Mouse (Mus musculus) hindbrain, embryonic 10.5 days (tissue): ENCODE results near the gene Mcoln3. TPM values are rescaled to one million over a fixed set of nuclear protein-coding genes. Genes with fewer than 3 reads are reported as not detected.

Experiments used
- DNase-seq: peaks from one replicate; pipeline ENCODE4 v3.0.0-alpha.2; 2017; ENCODE audit warnings: low spot score
- H3K27ac ChIP-seq: fragments of 300-500 bp; sonication (generic); 2 replicates; pipeline ENCODE4 v1.5.1; 2016; ENCODE audit warnings: mild to moderate bottlenecking, moderate library complexity
- H3K27me3 ChIP-seq: fragments of 300-500 bp; sonication (generic); 2 replicates; pipeline ENCODE4 v1.6.1; 2016; ENCODE audit warnings: mild to moderate bottlenecking; ENCODE audit not compliant: poor library complexity, insufficient read depth, severe bottlenecking
- H3K36me3 ChIP-seq: fragments of 300-500 bp; sonication (generic); 2 replicates; pipeline ENCODE4 v1.6.1; 2016; ENCODE audit warnings: mild to moderate bottlenecking, moderate library complexity
- H3K4me1 ChIP-seq: fragments of 300-500 bp; sonication (generic); replicated peaks from 2 replicates; pipeline ENCODE4 v1.6.1; 2016; ENCODE audit warnings: mild to moderate bottlenecking
- H3K4me3 ChIP-seq: fragments of 300-500 bp; sonication (generic); 2 replicates; pipeline ENCODE4 v1.5.1; 2016; ENCODE audit warnings: mild to moderate bottlenecking, moderate library complexity
- H3K9me3 ChIP-seq: fragments of 300-500 bp; sonication (generic); 2 replicates; pipeline ENCODE4 v1.6.1; 2016; ENCODE audit warnings: mild to moderate bottlenecking, moderate library complexity
- WGBS: fragments of 180-500 bp; shearing (Covaris S2); methylation state at CpG from one replicate; pipeline ENCODE4 v1.1.7; 2016; 5-methylcytosine and 5-hydroxymethylcytosine counted together
- polyA plus RNA-seq: library from polyadenylated mRNA; unstranded; fragments of >200 nt; fragmentation: Nextera tagmentation; extraction: Ambion mirVana; gene quantifications from 2 replicates; pipeline ENCODE4 v1.2.1, GENCODE M21; 2016

Mcoln3 gene
- polyA plus RNA-seq, 1 experiment from 2014 or later, result 4.9 TPM

DNA sequence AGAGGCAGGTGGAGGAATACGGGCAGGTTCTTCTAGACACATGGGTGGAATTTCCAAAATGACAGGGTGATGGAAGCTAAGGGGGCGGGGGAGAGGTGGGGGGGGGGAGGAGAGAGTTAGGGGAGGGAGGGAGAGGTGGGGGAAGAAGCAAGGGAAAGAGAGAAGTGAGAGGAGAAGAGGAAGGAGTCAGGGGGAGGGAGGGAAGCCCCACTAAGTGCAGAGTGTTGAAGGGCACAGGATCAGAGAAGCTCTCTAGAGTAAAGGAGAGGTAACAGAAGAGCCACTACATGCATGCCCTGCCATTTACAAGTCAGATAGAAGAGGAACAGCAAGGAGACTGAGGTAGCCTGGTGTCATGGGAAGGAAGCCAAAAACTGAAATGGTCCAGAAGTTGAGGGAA, 39.6 kb downstream of the Mcoln3 start:
- no peak for DNase-seq
- Histone ChIP-seq H3K4me1 (peaks cover 8% of the 10 kb centered on the region), H3K27me3 (peaks cover 12% of the 10 kb centered on the region), H3K4me3 (no peak overlapping the region), H3K36me3 (no peaks in the 10 kb centered on the region), H3K9me3 (no peaks in the 10 kb centered on the region), H3K27ac (no peak overlapping the region)
- WGBS, result 90% methylated on average over 2 of the region's 2 CpGs

DNA sequence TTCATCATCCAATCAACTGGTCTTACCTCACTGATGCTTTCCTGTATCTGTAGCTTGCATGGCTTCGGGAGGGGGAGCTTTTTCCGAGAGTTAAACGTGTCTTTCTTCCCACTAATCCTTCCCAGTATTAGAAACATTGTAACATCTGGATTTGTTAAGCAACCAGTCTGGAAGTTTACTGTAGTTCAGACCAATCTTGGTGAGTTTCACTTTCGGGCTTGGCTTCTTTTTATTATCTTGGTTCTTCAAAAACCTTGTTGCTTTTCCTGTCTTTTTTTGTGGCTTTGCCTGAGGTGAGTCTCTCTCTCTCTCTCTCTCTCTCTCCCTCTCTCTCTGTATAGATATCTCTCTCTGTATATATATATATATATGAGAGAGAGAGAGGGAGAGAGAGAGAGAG, 40.8 kb downstream of the Mcoln3 start:
- H3K27me3 ChIP-seq, result peaks cover under 1% of the 10 kb centered on the region; the same call in 1 of the 2 replicates
- WGBS, result 84% methylated on average over 4 of the region's 4 CpGs
- peaks cover 8% of the 10 kb centered on the region for H3K4me1 ChIP-seq
- no peak overlapping the region for H3K4me3 ChIP-seq
- no peak overlapping the region for H3K27ac ChIP-seq
- no peaks in the 10 kb centered on the region for H3K9me3 ChIP-seq
- no peaks in the 10 kb centered on the region for H3K36me3 ChIP-seq
- DNase-seq, result no peak

DNA sequence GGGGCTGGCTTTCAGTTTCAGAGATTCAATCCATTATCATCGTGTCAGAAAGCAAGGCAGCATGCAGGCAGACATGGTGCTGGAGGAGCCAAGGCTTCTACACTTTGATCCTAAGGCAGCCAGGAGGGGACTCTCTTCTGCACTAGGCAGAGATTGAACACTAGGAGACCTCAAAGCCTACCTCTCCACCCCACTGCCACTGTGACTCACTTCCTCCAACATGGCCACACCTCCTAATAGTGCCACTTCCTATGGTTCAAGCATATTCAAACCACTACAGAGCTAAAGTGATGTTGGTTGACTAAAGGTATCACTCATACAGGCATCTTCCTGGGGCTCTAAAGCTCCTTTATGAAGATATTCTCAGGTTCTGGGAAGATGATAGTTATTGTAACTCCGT, 42.1 kb downstream of the Mcoln3 start:
- H3K36me3 ChIP-seq, result no peaks in the 10 kb centered on the region
- WGBS, result 89% methylated on average over 2 of the region's 2 CpGs
- no peaks in the 10 kb centered on the region for H3K4me1 ChIP-seq
- H3K27me3 ChIP-seq, result no peaks in the 10 kb centered on the region
- no peak overlapping the region for H3K4me3 ChIP-seq
- no peak for DNase-seq
- no peak overlapping the region for H3K27ac ChIP-seq
- no peaks in the 10 kb centered on the region for H3K9me3 ChIP-seq

DNA sequence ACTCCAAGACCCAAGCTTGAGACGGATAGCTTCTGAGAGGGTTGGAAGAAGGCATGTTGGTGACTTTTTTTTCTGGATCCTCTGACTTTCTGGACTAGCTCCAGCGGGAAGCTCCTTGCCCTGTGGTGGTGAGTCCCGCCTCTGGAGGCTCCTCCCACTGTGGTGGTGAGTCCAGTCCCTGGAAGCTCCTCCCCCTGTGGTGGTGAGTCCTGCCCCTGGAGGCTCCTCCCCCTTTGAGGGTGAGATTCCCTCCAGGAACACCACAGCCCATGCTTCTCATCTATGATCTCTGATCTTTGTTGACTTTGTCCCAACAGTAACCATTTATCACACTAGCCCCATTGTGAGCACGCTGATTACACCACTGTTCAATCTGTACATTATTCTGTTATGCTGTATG, 44.9 kb downstream of the Mcoln3 start:
- H3K4me1 ChIP-seq, result peaks cover 5% of the 10 kb centered on the region; the same call in 1 of the 2 replicates
- no peak overlapping the region for H3K4me3 ChIP-seq
- no peak for DNase-seq
- no peaks in the 10 kb centered on the region for H3K36me3 ChIP-seq
- H3K27me3 ChIP-seq, result no peaks in the 10 kb centered on the region
- H3K9me3 ChIP-seq, result no peaks in the 10 kb centered on the region
- H3K27ac ChIP-seq, result no peak overlapping the region
- 79% methylated on average over 4 of the region's 4 CpGs for WGBS

DNA sequence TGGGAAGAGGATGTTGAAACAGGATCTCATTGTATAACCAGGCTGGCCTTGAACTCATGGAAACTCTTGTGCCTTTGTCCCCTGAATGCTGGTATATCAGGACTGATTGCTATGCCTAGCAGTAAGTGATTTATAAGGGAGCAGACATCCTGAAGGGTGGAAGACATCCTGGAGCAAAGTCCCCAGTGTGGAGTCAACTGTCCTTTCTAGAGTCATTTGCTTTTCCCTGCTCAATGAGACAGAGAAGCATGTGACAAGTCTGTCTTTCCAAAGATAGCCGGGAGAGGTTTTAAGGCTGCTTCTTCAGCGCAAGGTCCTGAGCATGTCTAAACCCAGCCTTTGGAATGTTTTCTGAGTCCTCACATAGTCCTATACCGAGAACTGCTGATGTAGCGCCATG, 52.1 kb downstream of the Mcoln3 start:
- H3K4me3 ChIP-seq, result no peak overlapping the region
- no peak for DNase-seq
- no peak overlapping the region for H3K27ac ChIP-seq
- no peaks in the 10 kb centered on the region for H3K9me3 ChIP-seq
- no peaks in the 10 kb centered on the region for H3K27me3 ChIP-seq
- peaks cover 5% of the 10 kb centered on the region; the same call in 1 of the 2 replicates for H3K4me1 ChIP-seq
- WGBS, result 87% methylated on average over 4 of the region's 4 CpGs
- no peaks in the 10 kb centered on the region for H3K36me3 ChIP-seq

DNA sequence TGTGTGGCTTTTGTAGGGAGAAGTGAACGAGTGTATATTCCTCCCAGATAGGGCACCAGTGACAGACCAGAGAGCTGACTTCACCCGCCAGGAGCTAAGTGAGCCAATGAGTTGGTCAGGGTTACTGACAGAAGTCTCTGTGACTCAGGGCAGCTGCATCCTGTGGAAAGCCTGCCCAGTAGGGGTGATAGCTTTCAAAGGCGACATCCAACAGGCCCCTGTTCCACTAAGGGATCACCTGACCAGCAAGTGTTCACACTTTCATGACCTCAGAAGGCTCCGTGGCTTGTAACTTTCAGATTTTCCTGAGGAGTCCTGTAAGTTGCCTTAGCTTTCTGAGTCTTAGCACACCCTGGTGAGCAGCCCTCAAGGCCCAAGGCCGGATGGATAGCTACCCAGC, 55.8 kb downstream of the Mcoln3 start:
- no peaks in the 10 kb centered on the region for H3K36me3 ChIP-seq
- no peak overlapping the region for H3K4me3 ChIP-seq
- H3K27me3 ChIP-seq, result no peaks in the 10 kb centered on the region
- 81% methylated on average over 5 of the region's 5 CpGs for WGBS
- no peak overlapping the region for H3K27ac ChIP-seq
- 0 out of 2 replicates have a peak, but pooled peaks cover under 1% of the 10 kb centered on the region for H3K4me1 ChIP-seq
- H3K9me3 ChIP-seq, result no peaks in the 10 kb centered on the region
- DNase-seq, result no peak

DNA sequence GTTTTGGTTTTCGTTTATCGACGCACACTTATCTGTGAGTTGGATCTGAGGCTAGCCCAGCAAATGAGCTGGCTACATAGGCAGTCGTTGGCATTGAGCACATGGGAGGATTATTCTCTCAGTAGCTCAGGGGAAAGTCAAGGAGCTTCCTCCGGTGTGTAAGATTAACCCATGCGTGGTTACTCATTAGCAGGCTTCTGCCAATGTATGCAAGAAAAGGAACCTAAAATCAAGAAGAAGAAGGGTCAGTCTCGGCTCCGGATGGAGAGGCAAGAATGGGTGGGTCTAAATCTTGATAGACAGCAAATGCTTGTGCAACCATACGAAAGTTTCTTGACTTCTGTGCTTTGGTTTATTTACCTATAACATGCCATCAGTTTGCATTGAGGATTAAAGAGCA, 57.0 kb downstream of the Mcoln3 start:
- no peaks in the 10 kb centered on the region for H3K27me3 ChIP-seq
- no peaks in the 10 kb centered on the region for H3K9me3 ChIP-seq
- H3K4me1 ChIP-seq, result peaks cover 7% of the 10 kb centered on the region
- DNase-seq, result no peak
- no peak overlapping the region for H3K27ac ChIP-seq
- H3K36me3 ChIP-seq, result no peaks in the 10 kb centered on the region
- 91% methylated on average over 9 of the region's 9 CpGs for WGBS
- H3K4me3 ChIP-seq, result no peak overlapping the region

DNA sequence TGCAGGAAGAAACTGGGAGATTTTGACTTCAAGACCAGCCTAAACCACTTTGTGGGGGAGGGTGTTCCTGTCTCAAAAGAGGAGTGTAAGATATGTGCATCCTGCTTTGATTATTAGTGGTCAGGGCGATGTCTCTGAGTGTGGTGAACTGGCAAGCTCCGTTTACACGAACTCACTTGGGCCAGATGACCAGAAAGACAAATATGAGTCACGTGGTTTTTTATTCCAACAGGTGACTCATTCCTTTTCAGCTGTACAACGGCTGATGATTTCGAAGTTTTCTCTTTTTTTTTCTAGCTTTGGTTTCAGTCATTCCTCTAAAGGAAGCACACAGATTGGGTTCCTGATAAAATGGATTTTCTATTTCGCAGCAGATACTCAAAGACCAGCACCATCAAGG, 60.0 kb downstream of the Mcoln3 start:
- no peaks in the 10 kb centered on the region for H3K36me3 ChIP-seq
- H3K27me3 ChIP-seq, result peaks cover 5% of the 10 kb centered on the region; the same call in 1 of the 2 replicates
- WGBS, result 86% methylated on average over 7 of the region's 7 CpGs
- H3K9me3 ChIP-seq, result no peaks in the 10 kb centered on the region
- DNase-seq, result no peak
- no peak overlapping the region for H3K27ac ChIP-seq
- H3K4me1 ChIP-seq, result peaks cover 7% of the 10 kb centered on the region
- no peak overlapping the region for H3K4me3 ChIP-seq

DNA sequence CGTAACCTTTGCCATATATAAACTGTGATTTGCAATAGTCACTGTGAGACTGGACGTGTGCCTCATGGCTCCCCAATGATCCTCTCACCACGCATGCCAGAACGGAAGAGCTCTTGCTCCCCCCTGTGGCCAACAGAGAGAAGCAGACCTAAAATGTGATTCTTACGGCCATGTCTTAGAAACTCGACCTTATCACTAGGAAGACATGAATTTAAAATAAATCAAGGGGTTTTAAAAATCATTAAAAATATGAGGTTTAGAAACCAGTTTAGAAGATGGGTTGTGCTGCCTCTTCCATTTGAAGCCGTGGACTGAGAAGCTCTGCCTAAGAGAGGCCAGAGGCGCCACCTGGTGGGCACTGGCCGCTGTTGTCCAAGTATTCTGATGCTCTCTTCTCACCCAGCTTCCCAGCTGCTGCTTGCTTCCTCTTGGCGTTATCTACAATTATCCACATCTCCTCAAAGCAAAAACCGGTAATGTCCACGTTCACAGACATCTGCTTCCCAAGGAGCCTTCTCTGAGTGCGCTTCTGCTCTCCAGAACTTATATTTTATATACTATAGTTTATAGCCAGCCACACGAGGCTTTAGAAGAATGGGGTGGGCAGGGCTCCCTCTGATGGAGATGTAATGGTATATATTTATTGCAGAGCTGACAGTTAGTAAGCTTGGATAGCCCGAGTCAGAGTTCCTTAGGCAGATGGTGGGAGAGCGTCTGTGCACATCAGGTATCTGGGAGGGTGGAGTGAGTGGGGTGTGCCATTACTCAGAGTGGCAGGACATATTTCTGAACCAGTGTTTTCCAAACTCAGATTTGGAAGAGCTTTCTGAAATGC, 60.7 kb downstream of the Mcoln3 start:
- Histone ChIP-seq H3K27ac (peak overlapping the region; percentile 79), H3K9me3 (no peaks in the 10 kb centered on the region), H3K36me3 (no peaks in the 10 kb centered on the region), H3K27me3 (peaks cover 12% of the 10 kb centered on the region; the same call in 1 of the 2 replicates), H3K4me1 (peaks cover 7% of the 10 kb centered on the region), H3K4me3 (peak overlapping the region; percentile 47)
- WGBS, result 7% methylated on average over 16 of the region's 16 CpGs
- peak; percentile 84 for DNase-seq

DNA sequence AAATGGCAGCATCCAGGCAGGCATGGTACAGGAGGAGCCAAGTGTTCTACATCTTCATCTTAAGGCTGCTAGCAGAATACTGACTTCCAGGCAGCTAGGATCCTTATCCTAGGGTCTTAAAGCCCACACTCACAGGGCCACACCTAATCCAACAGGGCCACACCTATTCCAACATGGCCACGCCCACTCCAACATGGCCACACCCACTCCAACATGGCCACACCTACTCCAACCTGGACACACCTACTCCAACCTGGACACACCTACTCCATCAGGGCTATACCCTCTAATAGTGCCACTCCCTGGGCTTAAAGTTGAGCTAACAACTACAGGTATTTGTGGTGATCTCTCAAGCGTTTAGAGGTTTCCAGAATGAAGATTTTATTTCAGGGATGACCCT, 63.1 kb downstream of the Mcoln3 start:
- H3K36me3 ChIP-seq, result no peaks in the 10 kb centered on the region
- WGBS, result 39% methylated on average over 2 of the region's 2 CpGs

DNA sequence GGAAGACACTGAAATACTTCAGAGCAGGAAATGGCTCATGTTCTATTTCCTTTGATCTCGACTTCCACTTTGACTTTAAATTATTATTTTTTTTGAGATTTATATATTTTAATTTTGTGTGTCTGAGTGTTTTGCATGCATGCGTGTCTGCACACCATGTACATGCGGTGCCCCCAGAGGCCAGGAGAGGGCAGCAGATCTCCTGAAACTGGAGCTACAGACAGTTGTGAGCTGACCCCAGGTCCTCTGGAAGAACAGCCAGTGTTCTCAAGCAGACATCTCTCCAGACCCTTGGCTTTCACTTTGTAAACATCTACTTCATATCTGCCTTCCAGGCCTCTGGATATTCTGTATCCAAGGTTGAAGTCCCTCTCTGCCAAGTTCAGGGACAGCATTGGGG, 63.7 kb downstream of the Mcoln3 start:
- H3K36me3 ChIP-seq, result no peaks in the 10 kb centered on the region
- peaks cover 14% of the 10 kb centered on the region for H3K4me1 ChIP-seq
- peaks cover 35% of the 10 kb centered on the region for H3K27me3 ChIP-seq
- DNase-seq, result peak; percentile 59
- no peak overlapping the region for H3K4me3 ChIP-seq
- no peaks in the 10 kb centered on the region for H3K9me3 ChIP-seq
- 38% methylated on average over 3 of the region's 3 CpGs for WGBS
- H3K27ac ChIP-seq, result no peak overlapping the region

More for the DNA sequence above, 63.1 kb downstream of the Mcoln3 start:
- Histone ChIP-seq H3K4me3 (no peak overlapping the region), H3K27me3 (peaks cover 29% of the 10 kb centered on the region), H3K27ac (no peak overlapping the region), H3K9me3 (no peaks in the 10 kb centered on the region), H3K4me1 (peaks cover 10% of the 10 kb centered on the region)
- DNase-seq, result no peak

DNA sequence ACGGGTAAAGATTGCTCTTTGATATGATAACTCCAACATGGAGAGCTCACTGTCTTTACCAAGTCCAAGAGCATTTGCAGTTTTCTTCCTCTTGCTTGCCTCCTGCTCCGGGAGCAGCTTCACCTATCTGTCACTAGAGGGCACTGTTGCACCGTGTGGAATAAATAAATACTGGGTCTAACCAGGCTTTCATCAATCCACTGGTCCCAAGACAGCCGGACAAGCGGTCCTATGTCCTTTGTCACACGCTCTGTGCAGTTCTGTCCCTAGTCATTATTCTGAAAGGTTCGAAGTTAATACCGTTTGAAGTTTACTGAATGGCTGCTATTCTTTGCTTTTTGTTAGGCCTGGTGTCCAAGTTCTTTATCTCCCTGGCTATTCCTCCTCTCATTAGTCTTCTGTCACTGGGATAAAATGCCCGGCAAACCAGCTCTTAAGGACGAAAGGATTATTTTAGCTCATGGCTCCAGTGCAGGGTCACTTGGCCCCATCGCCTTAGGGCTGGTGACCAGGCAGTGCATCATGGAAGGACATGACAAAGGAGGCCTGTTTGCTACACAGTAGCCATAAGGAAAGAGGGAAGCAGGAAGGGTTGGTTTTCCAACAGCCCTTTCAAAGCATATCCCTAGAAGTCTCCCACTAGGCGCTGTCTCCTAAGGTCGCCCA, 67.9 kb downstream of the Mcoln3 start:
- Histone ChIP-seq H3K27ac (peak overlapping the region; percentile 50; the same call in 1 of the 2 replicates), H3K4me1 (peaks cover 12% of the 10 kb centered on the region; the same call in 1 of the 2 replicates), H3K4me3 (no peak overlapping the region), H3K9me3 (no peaks in the 10 kb centered on the region), H3K36me3 (no peaks in the 10 kb centered on the region), H3K27me3 (peaks cover 57% of the 10 kb centered on the region)
- 26% methylated on average over 13 of the region's 13 CpGs for WGBS
- DNase-seq, result peak; percentile 71

DNA sequence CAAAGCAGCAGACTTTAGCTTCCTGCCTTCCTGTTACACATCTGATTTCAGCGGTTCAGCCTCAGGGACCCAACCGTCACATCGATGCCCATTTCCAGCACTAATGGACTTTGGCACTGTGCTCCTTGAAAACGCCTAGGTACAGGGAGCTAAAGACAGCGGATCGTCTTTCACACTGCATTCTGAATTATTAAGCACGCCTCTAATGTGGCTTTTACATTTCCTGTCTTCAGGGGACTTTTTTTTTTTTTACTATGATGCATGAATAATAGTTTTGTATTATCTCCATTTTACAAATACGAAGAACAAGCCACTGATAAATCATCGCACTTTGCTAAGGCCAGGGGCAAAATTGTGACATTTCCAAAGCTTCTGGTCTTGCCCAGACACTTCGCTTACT, 68.8 kb downstream of the Mcoln3 start:
- WGBS, result 87% methylated on average over 10 of the region's 10 CpGs
- Histone ChIP-seq H3K27ac (no peak overlapping the region), H3K36me3 (no peaks in the 10 kb centered on the region), H3K4me3 (no peak overlapping the region), H3K27me3 (peaks cover 57% of the 10 kb centered on the region), H3K9me3 (no peaks in the 10 kb centered on the region), H3K4me1 (peaks cover 13% of the 10 kb centered on the region; the same call in 1 of the 2 replicates)
- DNase-seq, result no peak
